Mouse (Mus musculus) thymus, adult 2 months (tissue): Measurements from ENCODE around the gene Slc23a4.

ENCODE experiments used
- CTCF ChIP-seq: fragments of 200-500 bp; IDR thresholded peaks from 2 replicates; pipeline ENCODE4 v1.5.1; 2012; ENCODE audit warnings: mild to moderate bottlenecking, control low read depth, low read length, moderate library complexity, borderline replicate concordance; ENCODE audit not compliant: control insufficient read depth, poor library complexity, insufficient read depth; ENCODE audit errors: extremely low read depth
- POLR2A ChIP-seq: fragments of 200-500 bp; IDR thresholded peaks from 2 replicates; pipeline ENCODE4 v1.6.1; 2012; ENCODE audit warnings: mild to moderate bottlenecking, low read length, control low read depth, moderate library complexity; ENCODE audit not compliant: control insufficient read depth, poor library complexity, insufficient read depth; ENCODE audit errors: extremely low read depth

GRCm38 (mm10) chr6:34964550-34964949, 23.7 kb downstream of the Slc23a4 start:
- no peak for TF ChIP-seq CTCF
- no peak for TF ChIP-seq POLR2A
